Mouse (Mus musculus) right cerebral cortex, postnatal 36 days (tissue): ENCODE measurements around the gene Sgcd.

ENCODE experiments used
- DNase-seq, 2 experiments: peaks; one replicate each; pipeline ENCODE4 v3.0.0; 2022; ENCODE audit warnings: low spot score in 2 of 2, mixed read lengths in 1 of 2

Gene Sgcd

GRCm38 (mm10) chr11:47149607-47150006 is 839.2 kb downstream of the Sgcd start:
- DNase-seq = no peak

DNA sequence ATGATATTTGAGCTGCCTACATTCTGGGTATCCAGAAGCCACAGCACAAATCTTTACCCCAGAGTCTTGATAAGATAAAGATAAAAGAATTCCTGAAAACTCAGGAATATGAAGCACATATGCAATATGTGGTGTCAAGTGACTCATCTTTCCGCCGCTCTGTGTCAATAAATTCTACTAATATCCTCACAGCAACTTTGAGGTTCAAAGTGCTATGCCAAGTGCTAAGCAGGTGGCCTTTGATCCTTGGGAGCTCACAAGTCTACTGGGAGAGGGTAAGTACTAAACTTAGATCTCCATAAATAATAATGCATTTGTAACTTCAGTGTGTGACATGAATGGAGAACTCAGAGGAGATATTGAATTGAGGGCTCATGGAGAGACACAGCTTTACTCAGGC is 848.9 kb downstream of the Sgcd start:
- DNase-seq = no peak

GRCm38 (mm10) chr11:47139271-47139670 is 849.5 kb downstream of the Sgcd start:
- no peak for DNase-seq

- no peak for DNase-seq
Measured at GRCm38 (mm10) chr11:47132410-47132809, 856.4 kb downstream of the Sgcd start.

GRCm38 (mm10) chr11:47130432-47130831 is 858.3 kb downstream of the Sgcd start:
- DNase-seq = no peak

DNA sequence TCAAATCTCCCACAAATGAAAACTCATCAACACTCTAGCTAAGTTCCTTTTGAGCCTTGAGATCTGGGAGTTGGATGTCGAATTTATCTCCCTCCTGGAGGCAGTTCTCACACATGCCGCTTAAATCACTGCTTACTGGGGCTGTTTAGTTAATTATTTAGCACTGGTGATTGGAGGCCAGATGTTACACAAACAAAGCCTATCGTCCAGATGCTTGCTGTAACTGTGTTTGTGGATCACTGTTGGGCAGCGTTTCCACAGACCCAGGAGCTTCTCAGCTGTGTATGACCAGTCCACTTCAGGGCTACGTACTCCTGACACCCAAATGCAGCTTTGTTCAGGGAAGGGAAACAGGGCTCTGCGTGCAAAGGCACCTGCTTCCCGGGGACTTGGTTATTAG is 858.8 kb downstream of the Sgcd start:
- no peak for DNase-seq

DNA sequence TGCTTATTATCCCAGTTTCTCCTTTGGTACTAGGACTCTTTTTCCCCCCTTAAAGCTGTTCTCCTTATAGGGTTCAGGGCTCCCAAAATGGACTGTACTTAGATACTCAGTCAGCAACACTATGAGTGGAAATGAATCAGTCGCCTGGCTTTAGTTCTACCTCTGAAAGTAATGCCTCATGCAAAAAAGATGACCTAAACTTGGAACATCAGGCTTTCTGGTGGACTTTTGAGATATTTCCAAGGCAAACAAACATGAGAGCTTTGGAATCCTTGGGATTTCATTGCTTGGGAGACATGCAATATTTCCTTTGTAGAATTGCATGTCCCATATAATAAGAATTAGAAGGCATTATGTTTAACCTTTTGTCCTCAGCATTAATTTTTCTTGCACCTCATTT is 859.6 kb downstream of the Sgcd start:
- no peak for DNase-seq

GRCm38 (mm10) chr11:47128331-47128730 is 860.4 kb downstream of the Sgcd start:
- no peak for DNase-seq

GRCm38 (mm10) chr11:47120874-47121273 is 867.9 kb downstream of the Sgcd start:
- DNase-seq = no peak

GRCm38 (mm10) chr11:47117896-47118295 is 870.9 kb downstream of the Sgcd start:
- no peak for DNase-seq

- DNase-seq = no peak
Measured at GRCm38 (mm10) chr11:47114366-47114765, 874.4 kb downstream of the Sgcd start.

- no peak for DNase-seq
Measured at GRCm38 (mm10) chr11:47113081-47113480, 875.7 kb downstream of the Sgcd start.

- DNase-seq = no peak
Measured at GRCm38 (mm10) chr11:47110314-47110713, 878.5 kb downstream of the Sgcd start.

- DNase-seq = no peak
Measured at GRCm38 (mm10) chr11:47107661-47108060, 881.1 kb downstream of the Sgcd start.

GRCm38 (mm10) chr11:47093296-47093912 is 895.4 kb downstream of the Sgcd start:
- no peak for DNase-seq

- DNase-seq = no peak
Measured at GRCm38 (mm10) chr11:47082517-47082916, 906.3 kb downstream of the Sgcd start.

DNA sequence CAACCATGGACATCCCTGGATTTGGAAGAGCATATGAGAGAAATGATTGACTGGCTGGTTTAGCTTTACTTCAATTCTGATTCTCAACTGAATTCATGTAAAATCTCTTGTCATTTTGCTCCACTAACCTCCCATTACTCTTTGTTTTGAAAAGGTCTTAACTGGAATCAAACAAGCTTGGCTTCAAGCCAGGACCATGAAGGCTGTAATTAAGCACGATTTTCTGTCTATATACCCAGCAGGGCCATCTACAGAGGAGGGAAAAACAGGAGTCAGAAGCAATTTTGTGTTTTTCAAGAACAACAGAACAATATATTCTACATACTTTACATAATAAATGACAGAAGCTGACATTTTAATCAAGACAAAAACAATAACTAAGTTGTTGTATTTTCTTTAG is 915.2 kb downstream of the Sgcd start:
- DNase-seq = no peak

- DNase-seq = no peak
Measured at GRCm38 (mm10) chr11:47071161-47071560, 917.6 kb downstream of the Sgcd start.

DNA sequence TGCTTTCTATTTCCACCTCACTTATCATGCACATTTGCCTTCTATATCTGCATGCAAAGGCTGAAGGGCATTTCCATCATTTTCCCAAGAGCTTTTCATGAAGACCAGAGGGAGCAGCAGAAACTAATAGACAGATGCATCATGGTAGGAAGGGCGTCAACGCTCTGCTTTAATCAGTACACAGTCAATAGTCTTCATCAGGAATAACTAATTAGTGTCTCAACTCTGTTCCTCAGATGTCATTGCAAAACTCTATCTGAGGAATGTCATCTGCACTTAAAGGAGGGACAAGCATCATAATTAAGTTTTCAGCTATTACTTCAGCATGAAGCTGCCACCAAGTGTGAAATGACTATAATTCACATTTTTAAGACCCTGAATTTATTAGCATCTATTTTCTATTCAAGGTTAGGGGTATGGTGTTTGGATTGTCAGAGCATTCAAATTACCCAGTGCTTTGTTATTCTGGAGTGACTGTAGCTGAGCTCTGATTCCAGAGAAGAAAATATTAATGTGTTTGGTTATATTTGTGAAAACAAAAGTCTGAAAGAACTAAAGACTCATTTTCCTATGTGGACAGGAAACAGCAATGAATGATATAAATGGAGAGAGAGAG is 918.9 kb downstream of the Sgcd start:
- DNase-seq = no peak

GRCm38 (mm10) chr11:47063690-47064089 is 925.1 kb downstream of the Sgcd start:
- DNase-seq = no peak

DNA sequence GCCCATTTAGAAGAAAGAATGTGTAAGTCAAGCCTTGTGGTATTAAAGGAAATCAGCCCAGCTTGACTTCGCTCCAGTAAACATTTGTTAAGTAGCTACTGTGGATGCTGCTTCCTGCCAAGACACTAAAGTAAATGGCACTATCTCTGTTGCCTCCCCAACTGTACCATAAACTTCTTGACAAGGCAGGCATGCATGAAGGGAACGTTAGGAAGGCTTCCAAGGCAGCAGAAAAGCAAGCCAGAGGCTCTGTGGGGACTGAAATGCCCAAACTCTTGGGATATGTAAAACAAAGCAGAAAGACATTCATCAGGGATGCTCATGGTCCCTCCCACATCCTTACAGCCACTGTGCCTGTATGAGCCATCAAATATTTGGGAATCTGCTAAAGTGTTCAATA is 938.4 kb downstream of the Sgcd start:
- no peak for DNase-seq

GRCm38 (mm10) chr11:47049756-47050155 is 939.0 kb downstream of the Sgcd start:
- DNase-seq = no peak

- no peak for DNase-seq
Measured at GRCm38 (mm10) chr11:47032318-47032717, 956.5 kb downstream of the Sgcd start.

DNA sequence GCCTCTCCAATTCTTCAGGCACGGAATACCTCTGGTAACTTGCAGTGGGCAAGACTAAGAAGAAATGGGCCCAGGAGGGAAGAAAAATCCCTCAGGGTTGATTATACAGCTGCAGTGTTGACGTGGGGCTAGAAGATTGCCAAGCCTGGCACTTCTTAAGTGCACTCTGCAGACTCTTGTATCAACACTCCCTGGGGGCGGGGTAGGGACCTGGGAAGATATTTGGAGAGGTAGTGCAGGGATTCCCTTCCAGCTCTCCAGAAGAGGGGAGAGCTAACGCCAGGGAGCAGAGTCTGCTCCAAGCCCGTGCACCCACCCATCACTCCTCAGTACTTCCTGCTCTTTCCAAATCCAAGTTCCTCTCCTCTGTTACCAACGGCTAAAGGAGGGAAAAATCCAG is 967.9 kb downstream of the Sgcd start:
- DNase-seq = no peak
